Mouse (Mus musculus): Measurements from ENCODE around the gene Col6a4. TPM values are rescaled to one million over a fixed set of nuclear protein-coding genes. Genes with fewer than 3 reads are reported as not detected.

Gene Col6a4
- total RNA-seq, 2 experiments from 2014 or later: not detected

GRCm38 (mm10) chr9:105972031-105972430 is 124.6 kb downstream of the Col6a4 start:
- no peak for DNase-seq
- no peak overlapping the region for H3K27ac ChIP-seq
- intact Hi-C loops (cut with DNase I): no loop called here
- no peak overlapping the region for H3K4me3 ChIP-seq
- no peak for TF ChIP-seq CTCF (IDR thresholded peaks at IDR 0.05)

GRCm38 (mm10) chr9:105971351-105971894 is 125.2 kb downstream of the Col6a4 start:
- Histone ChIP-seq H3K4me3 (no peak overlapping the region), H3K27ac (no peak overlapping the region)
- DNase-seq: no peak
- intact Hi-C loops (cut with DNase I): no loop called here
- TF ChIP-seq CTCF (IDR thresholded peaks at IDR 0.05): no peak

GRCm38 (mm10) chr9:105970901-105971300 is 125.7 kb downstream of the Col6a4 start:
- no peak overlapping the region for H3K4me3 ChIP-seq
- no peak overlapping the region for H3K27ac ChIP-seq
- TF ChIP-seq CTCF (IDR thresholded peaks at IDR 0.05): no peak
- intact Hi-C loops (cut with DNase I): no loop called here
- DNase-seq: no peak

DNA sequence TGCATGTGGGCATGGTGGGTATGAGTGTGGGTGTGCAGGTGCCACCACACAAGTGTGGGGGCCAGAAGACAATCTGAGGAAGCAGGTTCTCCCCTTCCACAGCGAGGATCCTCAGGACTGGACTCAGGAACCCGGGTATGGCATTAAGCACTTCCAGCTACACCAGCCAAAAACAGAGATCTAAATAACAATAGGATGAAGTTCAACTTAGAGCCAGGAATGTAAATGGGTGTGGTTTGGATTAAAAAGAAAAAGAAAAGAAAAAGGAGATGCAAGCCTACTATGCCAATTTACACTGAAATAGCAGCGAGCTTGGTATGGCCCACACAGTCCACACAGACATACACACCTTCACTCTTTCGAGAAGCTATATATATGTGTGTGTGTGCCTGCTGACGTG is 128.6 kb downstream of the Col6a4 start:
- H3K4me3 ChIP-seq: no peak overlapping the region
- TF ChIP-seq CTCF (IDR thresholded peaks at IDR 0.05): no peak
- DNase-seq: no peak
- no peak overlapping the region for H3K27ac ChIP-seq
- intact Hi-C loops (cut with DNase I): no loop called here

- DNase-seq: peak; percentile 70
- TF ChIP-seq CTCF (IDR thresholded peaks at IDR 0.05): no peak
- peak within 1 kb of the TSS; percentile 15; the same call in 1 of the 2 replicates for H3K4me3 ChIP-seq
- no peak within 1 kb of the TSS for H3K27ac ChIP-seq
- intact Hi-C loops (cut with DNase I): no loop called here
These were observed 136.1 kb downstream of the Col6a4 start, which contains the start of gene Col6a5 for GRCm38 (mm10) chr9:105960533-105960932. TSS of gene Col6a5 (minus strand) at chr9:105960643.

GRCm38 (mm10) chr9:105959116-105959515 is 137.5 kb downstream of the Col6a4 start:
- no peak overlapping the region for H3K27ac ChIP-seq

DNA sequence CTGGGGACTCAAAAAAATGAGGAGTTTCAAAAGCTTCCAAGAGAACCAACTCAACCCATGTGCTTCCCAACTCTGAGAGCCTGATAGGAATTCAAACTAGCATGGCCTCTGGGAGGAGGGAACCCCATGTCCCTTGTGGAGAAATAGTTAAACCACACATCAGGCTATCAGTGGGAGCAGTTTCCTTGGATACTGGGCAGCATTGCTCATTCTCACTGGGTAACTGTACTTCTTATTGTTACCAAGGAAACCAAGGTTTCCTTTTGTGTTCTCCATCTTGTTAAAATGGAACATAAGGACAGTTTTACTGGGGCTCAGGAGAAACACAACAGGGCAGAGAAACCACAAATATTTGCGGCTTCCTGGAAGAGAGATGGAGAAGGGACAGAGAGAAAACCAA is 146.8 kb downstream of the Col6a4 start:
- no peak for DNase-seq
- Histone ChIP-seq H3K27ac (no peak overlapping the region), H3K4me3 (no peak overlapping the region)
- TF ChIP-seq CTCF (IDR thresholded peaks at IDR 0.05): no peak
- intact Hi-C loops (cut with DNase I): no loop called here

More at GRCm38 (mm10) chr9:105959116-105959515, 137.5 kb downstream of the Col6a4 start:
- DNase-seq: no peak
- no peak overlapping the region for H3K4me3 ChIP-seq
- intact Hi-C loops (cut with DNase I): no loop called here
- no peak for TF ChIP-seq CTCF (IDR thresholded peaks at IDR 0.05)

- H3K4me3 ChIP-seq: no peak overlapping the region
- no peak for TF ChIP-seq CTCF (IDR thresholded peaks at IDR 0.05)
- no peak for DNase-seq
- no peak overlapping the region for H3K27ac ChIP-seq
- intact Hi-C loops (cut with DNase I): no loop called here
These were observed 149.0 kb downstream of the Col6a4 start for GRCm38 (mm10) chr9:105947577-105947976.

Other genes with a start within 250 kb of the Col6a4 start
- under 1 TPM; 0.08 to 0.10 TPM for gene Col6a5, start 136.1 kb downstream of the Col6a4 start, total RNA-seq (2021)
- 1 to 10 TPM in 1 of 2 experiments, under 1 TPM in 1; 0.61 to 2.8 TPM for gene Glyctk, start 61.4 kb upstream of the Col6a4 start, total RNA-seq (2021)
- gene Wdr82, start 74.1 kb upstream of the Col6a4 start, total RNA-seq (2021): 10 to 100 TPM; 19.4 to 25.9 TPM
- 1 to 10 TPM; 2.1 to 5.2 TPM for gene Ppm1m, start 103.0 kb upstream of the Col6a4 start, total RNA-seq (2021)
- gene Twf2, start 106.3 kb upstream of the Col6a4 start, total RNA-seq (2021): 100 to 1,000 TPM; 127 to 210 TPM
- gene Tlr9, start 125.8 kb upstream of the Col6a4 start, total RNA-seq (2021): under 1 TPM; 0.17 to 0.23 TPM
- 100 to 1,000 TPM; 209 to 290 TPM for gene Alas1, start 151.9 kb upstream of the Col6a4 start, total RNA-seq (2021)
- gene Poc1a, start 184.3 kb upstream of the Col6a4 start, total RNA-seq (2021): 1 to 10 TPM; 1.4 to 2.1 TPM